Mouse (Mus musculus): ENCODE data around the gene Chmp1a.
"Not testable (repeated sequence)": the region's sequence is repeated elsewhere in the genome, so short reads cannot be mapped to it uniquely, and the experiment has no call there.

Chmp1a gene

GRCm38 (mm10) chr8:123231742-123232141 lies 19.2 kb upstream of the Chmp1a start:
- DNase-seq (ENCODE audit: low read depth, low spot score): no peak

- not testable (repeated sequence) for DNase-seq (ENCODE audit: low read depth, low spot score)
These were observed 17.8 kb upstream of the Chmp1a start for GRCm38 (mm10) chr8:123230326-123230725.

- DNase-seq (ENCODE audit: low read depth, low spot score): no peak
These were observed 15.9 kb upstream of the Chmp1a start for GRCm38 (mm10) chr8:123228416-123228815.

- peak; percentile 86 for DNase-seq (ENCODE audit: low read depth, low spot score)
These were observed 12.0 kb upstream of the Chmp1a start, which contains the start of gene Cdk10 for GRCm38 (mm10) chr8:123224278-123225266. Gene Cdk10, plus strand, starts transcription at chr8:123224842.

- no peak for DNase-seq (ENCODE audit: low read depth, low spot score)
These were observed 8.4 kb upstream of the Chmp1a start for GRCm38 (mm10) chr8:123220917-123221316.

GRCm38 (mm10) chr8:123215430-123215829 lies 2.9 kb upstream of the Chmp1a start:
- no peak for DNase-seq (ENCODE audit: low read depth, low spot score)

GRCm38 (mm10) chr8:123213118-123213772 lies 682 bp upstream of the Chmp1a start:
- no peak for DNase-seq (ENCODE audit: low read depth, low spot score)

GRCm38 (mm10) chr8:123211876-123212275 lies 687 bp downstream of the Chmp1a start:
- no peak for DNase-seq (ENCODE audit: low read depth, low spot score)

- no peak for DNase-seq (ENCODE audit: low read depth, low spot score)
These were observed 9.0 kb downstream of the Chmp1a start for GRCm38 (mm10) chr8:123203571-123203970.

GRCm38 (mm10) chr8:123202288-123202687 lies 10.3 kb downstream of the Chmp1a start:
- DNase-seq (ENCODE audit: low read depth, low spot score): peak; percentile 40

- DNase-seq (ENCODE audit: low read depth, low spot score): no peak
These were observed 12.7 kb downstream of the Chmp1a start for GRCm38 (mm10) chr8:123199864-123200263.

- DNase-seq (ENCODE audit: low read depth, low spot score): not testable (repeated sequence)
These were observed 15.5 kb downstream of the Chmp1a start for GRCm38 (mm10) chr8:123197016-123197415.

GRCm38 (mm10) chr8:123193771-123194170 lies 18.8 kb downstream of the Chmp1a start:
- no peak for DNase-seq (ENCODE audit: low read depth, low spot score)

- no peak for DNase-seq (ENCODE audit: low read depth, low spot score)
These were observed 20.7 kb downstream of the Chmp1a start for GRCm38 (mm10) chr8:123191908-123192307.

- DNase-seq (ENCODE audit: low read depth, low spot score): peak; percentile 75
These were observed 21.9 kb downstream of the Chmp1a start for GRCm38 (mm10) chr8:123190678-123191077.

- no peak for DNase-seq (ENCODE audit: low read depth, low spot score)
These were observed 23.7 kb downstream of the Chmp1a start for GRCm38 (mm10) chr8:123188841-123189240.

- no peak for DNase-seq (ENCODE audit: low read depth, low spot score)
These were observed 24.6 kb downstream of the Chmp1a start for GRCm38 (mm10) chr8:123188006-123188405.

- peak; percentile 83 for DNase-seq (ENCODE audit: low read depth, low spot score)
These were observed 26.8 kb downstream of the Chmp1a start, which contains the start of gene Dpep1 for GRCm38 (mm10) chr8:123185566-123186409. Gene Dpep1, plus strand, starts transcription at chr8:123186242.

- DNase-seq (ENCODE audit: low read depth, low spot score): peak; percentile 83
These were observed 31.2 kb downstream of the Chmp1a start for GRCm38 (mm10) chr8:123181391-123181790.

GRCm38 (mm10) chr8:123157888-123158465 lies 54.6 kb downstream of the Chmp1a start, which contains the start of gene Sult5a1:
Gene Sult5a1, minus strand, starts transcription at chr8:123158315.
- no peak for DNase-seq (ENCODE audit: low read depth, low spot score)

Data from skeletal muscle tissue, adult 2 months (tissue).